Mouse (Mus musculus) embryonic facial prominence, embryonic 11.5 days (tissue): ENCODE data around the gene Lnx2. TPM values are rescaled to one million over a fixed set of nuclear protein-coding genes. Genes with fewer than 3 reads are reported as not detected.

ENCODE experiments used
- ATAC-seq: fragments of 200-750 bp; cut with Nextera tagmentation; replicated peaks from 2 replicates; pipeline ENCODE4 v1.8.0; 2017; ENCODE audit warnings: low read depth; ENCODE audit not compliant: insufficient number of reproducible peaks, low FRiP score, low TSS enrichment
- DNase-seq: peaks from one replicate; pipeline ENCODE4 v3.0.0-alpha.2; 2015; ENCODE audit warnings: low spot score
- H3K27ac ChIP-seq: fragments of 300-500 bp; sonication (generic); replicated peaks from 2 replicates; pipeline ENCODE4 v1.5.1; 2014; ENCODE audit warnings: mild to moderate bottlenecking, low read depth, low read length, control low read depth
- H3K27me3 ChIP-seq: fragments of 300-500 bp; sonication (generic); 2 replicates; pipeline ENCODE4 v1.6.1; 2014; ENCODE audit warnings: mild to moderate bottlenecking, low read length, moderate library complexity, mixed read lengths; ENCODE audit not compliant: control insufficient read depth, insufficient read depth
- H3K36me3 ChIP-seq: fragments of 300-500 bp; sonication (generic); replicated peaks from 2 replicates; pipeline ENCODE4 v1.6.1; 2014; ENCODE audit warnings: low read depth, mild to moderate bottlenecking, low read length, moderate library complexity, mixed read lengths; ENCODE audit not compliant: control insufficient read depth, insufficient read depth
- H3K4me1 ChIP-seq: fragments of 300-500 bp; sonication (generic); 2 replicates; pipeline ENCODE4 v1.6.1; 2014; ENCODE audit warnings: low read length, mixed read lengths; ENCODE audit not compliant: control insufficient read depth, insufficient read depth
- H3K4me2 ChIP-seq: fragments of 300-500 bp; sonication (generic); 2 replicates; pipeline ENCODE4 v1.6.1; 2014; ENCODE audit warnings: low read depth, mild to moderate bottlenecking, control low read depth, low read length, moderate library complexity
- H3K4me3 ChIP-seq: fragments of 300-500 bp; sonication (generic); 2 replicates; pipeline ENCODE4 v1.5.1; 2014; ENCODE audit warnings: low read depth, low read length, control low read depth
- H3K9ac ChIP-seq: fragments of 300-500 bp; sonication (generic); replicated peaks from 2 replicates; pipeline ENCODE4 v1.6.1; 2014; ENCODE audit warnings: mild to moderate bottlenecking, control low read depth, low read length
- H3K9me3 ChIP-seq: fragments of 300-500 bp; sonication (generic); replicated peaks from 2 replicates; pipeline ENCODE4 v1.6.1; 2016; ENCODE audit warnings: mild to moderate bottlenecking, low read length, inconsistent platforms, mixed read lengths; ENCODE audit not compliant: control insufficient read depth
- WGBS: fragments of 180-500 bp; shearing (Covaris S2); extraction: QIAGEN DNeasy Blood & Tissue Kit; methylation state at CpG from one replicate; pipeline ENCODE4 v1.1.7; 2014; 5-methylcytosine and 5-hydroxymethylcytosine counted together
- polyA plus RNA-seq: library from polyadenylated mRNA; unstranded; fragments of >200 nt; fragmentation: Nextera tagmentation; extraction: Ambion mirVana; gene quantifications from 2 replicates; pipeline ENCODE4 v1.2.1, GENCODE M21; 2014

Lnx2 gene
- polyA plus RNA-seq, 1 experiment from 2014 or later, result 11.3 TPM

- WGBS, result 12% methylated on average over 21 of the region's 21 CpGs
- Histone ChIP-seq H3K36me3 (no peaks in the 10 kb centered on the region), H3K27ac (no peak overlapping the region), H3K4me2 (peak overlapping the region; percentile 85), H3K4me1 (no peaks in the 10 kb centered on the region), H3K27me3 (no peaks in the 10 kb centered on the region), H3K9ac (peak overlapping the region; percentile 76), H3K4me3 (peak overlapping the region; percentile 83), H3K9me3 (no peaks in the 10 kb centered on the region)
- no peak for ATAC-seq
- DNase-seq, result no peak
Observed at GRCm38 (mm10) chr5:147075103-147076025, 1.0 kb downstream of the Lnx2 start.

GRCm38 (mm10) chr5:147073805-147074204, 2.6 kb downstream of the Lnx2 start:
- DNase-seq (no peak), ATAC-seq (no peak)
- WGBS, result 84% methylated on average over 6 of the region's 6 CpGs
- Histone ChIP-seq H3K4me2 (no peak overlapping the region), H3K9ac (no peak overlapping the region), H3K9me3 (no peaks in the 10 kb centered on the region), H3K4me3 (no peak overlapping the region), H3K4me1 (no peaks in the 10 kb centered on the region), H3K36me3 (no peaks in the 10 kb centered on the region), H3K27me3 (no peaks in the 10 kb centered on the region), H3K27ac (no peak overlapping the region)

GRCm38 (mm10) chr5:147071886-147072285, 4.5 kb downstream of the Lnx2 start:
- Histone ChIP-seq H3K27ac (no peak overlapping the region), H3K36me3 (no peaks in the 10 kb centered on the region), H3K9me3 (no peaks in the 10 kb centered on the region), H3K4me1 (no peaks in the 10 kb centered on the region), H3K9ac (no peak overlapping the region), H3K27me3 (no peaks in the 10 kb centered on the region), H3K4me3 (no peak overlapping the region), H3K4me2 (no peak overlapping the region)
- WGBS, result 55% methylated on average over 4 of the region's 4 CpGs
- DNase-seq (no peak), ATAC-seq (no peak)

GRCm38 (mm10) chr5:147070791-147071516, 5.4 kb downstream of the Lnx2 start:
- WGBS, result 77% methylated on average over 16 of the region's 16 CpGs
- ATAC-seq (no peak), DNase-seq (no peak)
- Histone ChIP-seq H3K9me3 (no peaks in the 10 kb centered on the region), H3K4me1 (no peaks in the 10 kb centered on the region), H3K4me2 (no peak overlapping the region), H3K27me3 (no peaks in the 10 kb centered on the region), H3K36me3 (no peaks in the 10 kb centered on the region), H3K4me3 (no peak overlapping the region), H3K9ac (no peak overlapping the region), H3K27ac (no peak overlapping the region)

GRCm38 (mm10) chr5:147068876-147069275, 7.5 kb downstream of the Lnx2 start:
- H3K36me3 ChIP-seq, result no peaks in the 10 kb centered on the region
- ATAC-seq (no peak), DNase-seq (no peak)
- H3K27me3 ChIP-seq, result no peaks in the 10 kb centered on the region
- no peak overlapping the region for H3K4me3 ChIP-seq
- H3K4me1 ChIP-seq, result no peaks in the 10 kb centered on the region
- no peaks in the 10 kb centered on the region for H3K9me3 ChIP-seq
- no peak overlapping the region for H3K9ac ChIP-seq
- no peak overlapping the region for H3K27ac ChIP-seq
- H3K4me2 ChIP-seq, result no peak overlapping the region
- WGBS, result 83% methylated on average over 5 of the region's 5 CpGs

GRCm38 (mm10) chr5:147066965-147067364, 9.4 kb downstream of the Lnx2 start:
- 80% methylated on average over 5 of the region's 5 CpGs for WGBS
- ATAC-seq, result no peak
- Histone ChIP-seq H3K9ac (no peak overlapping the region), H3K4me3 (no peak overlapping the region), H3K36me3 (no peaks in the 10 kb centered on the region), H3K9me3 (no peaks in the 10 kb centered on the region), H3K4me2 (no peak overlapping the region), H3K27me3 (no peaks in the 10 kb centered on the region), H3K27ac (no peak overlapping the region), H3K4me1 (no peaks in the 10 kb centered on the region)
- no peak for DNase-seq

- WGBS, result 48% methylated on average over 4 of the region's 4 CpGs
- Histone ChIP-seq H3K4me1 (no peaks in the 10 kb centered on the region), H3K4me3 (no peak overlapping the region), H3K27me3 (no peaks in the 10 kb centered on the region), H3K4me2 (no peak overlapping the region), H3K9me3 (no peaks in the 10 kb centered on the region), H3K9ac (no peak overlapping the region), H3K36me3 (no peaks in the 10 kb centered on the region), H3K27ac (no peak overlapping the region)
- ATAC-seq (no peak), DNase-seq (no peak)
Observed at GRCm38 (mm10) chr5:147066129-147066528, 10.3 kb downstream of the Lnx2 start.

GRCm38 (mm10) chr5:147063215-147063661, 13.1 kb downstream of the Lnx2 start:
- H3K27ac ChIP-seq, result no peak overlapping the region
- DNase-seq (no peak), ATAC-seq (no peak)
- no peaks in the 10 kb centered on the region for H3K9me3 ChIP-seq
- H3K4me3 ChIP-seq, result no peak overlapping the region
- 68% methylated on average over 8 of the region's 8 CpGs for WGBS
- H3K27me3 ChIP-seq, result no peaks in the 10 kb centered on the region
- no peak overlapping the region for H3K9ac ChIP-seq
- H3K36me3 ChIP-seq, result no peaks in the 10 kb centered on the region
- H3K4me1 ChIP-seq, result no peaks in the 10 kb centered on the region
- H3K4me2 ChIP-seq, result no peak overlapping the region
